Mouse (Mus musculus) v-Abl transformed pro-B cells (cell line): ENCODE measurements at regions not wholly inside any gene's neighbourhood (a gene's known extent, or its start where the extent isn't known, plus 50 kb on each side); places are given as distances from the start of the nearest gene placed in this dataset.
"Not testable (repeated sequence)": the region's sequence is repeated elsewhere in the genome, so short reads cannot be mapped to it uniquely, and the experiment has no call there.

ENCODE experiments used
- in situ Hi-C, 2 experiments: fragments of 400-800 bp; cut with MboI; formaldehyde crosslinking; loops; one replicate each; pipeline ENCODE4 v1.15.1; 2025; ENCODE audit not compliant: unreplicated experiment in 2 of 2

DNA sequence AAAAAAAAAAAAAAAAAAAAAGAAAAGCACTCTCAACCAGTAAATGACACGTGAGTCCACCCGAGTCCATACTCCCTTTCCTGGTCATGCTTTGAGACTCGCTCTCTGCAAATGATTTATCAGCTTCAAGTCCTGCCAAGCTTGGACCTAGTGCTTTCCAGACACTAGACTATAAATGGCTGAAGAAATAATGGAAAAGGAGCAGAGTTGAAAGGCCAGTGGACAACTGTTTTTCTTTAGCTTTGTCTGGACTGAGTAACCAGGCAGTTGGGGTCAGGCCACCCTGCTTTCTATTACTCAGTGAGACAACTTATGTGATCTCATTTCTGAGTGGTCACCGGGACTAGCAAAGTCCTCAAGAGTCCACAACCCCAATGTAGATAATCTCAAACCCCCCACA, 112.9 kb downstream of the Kcns3 start:
- in situ Hi-C loops: no loop called here

DNA sequence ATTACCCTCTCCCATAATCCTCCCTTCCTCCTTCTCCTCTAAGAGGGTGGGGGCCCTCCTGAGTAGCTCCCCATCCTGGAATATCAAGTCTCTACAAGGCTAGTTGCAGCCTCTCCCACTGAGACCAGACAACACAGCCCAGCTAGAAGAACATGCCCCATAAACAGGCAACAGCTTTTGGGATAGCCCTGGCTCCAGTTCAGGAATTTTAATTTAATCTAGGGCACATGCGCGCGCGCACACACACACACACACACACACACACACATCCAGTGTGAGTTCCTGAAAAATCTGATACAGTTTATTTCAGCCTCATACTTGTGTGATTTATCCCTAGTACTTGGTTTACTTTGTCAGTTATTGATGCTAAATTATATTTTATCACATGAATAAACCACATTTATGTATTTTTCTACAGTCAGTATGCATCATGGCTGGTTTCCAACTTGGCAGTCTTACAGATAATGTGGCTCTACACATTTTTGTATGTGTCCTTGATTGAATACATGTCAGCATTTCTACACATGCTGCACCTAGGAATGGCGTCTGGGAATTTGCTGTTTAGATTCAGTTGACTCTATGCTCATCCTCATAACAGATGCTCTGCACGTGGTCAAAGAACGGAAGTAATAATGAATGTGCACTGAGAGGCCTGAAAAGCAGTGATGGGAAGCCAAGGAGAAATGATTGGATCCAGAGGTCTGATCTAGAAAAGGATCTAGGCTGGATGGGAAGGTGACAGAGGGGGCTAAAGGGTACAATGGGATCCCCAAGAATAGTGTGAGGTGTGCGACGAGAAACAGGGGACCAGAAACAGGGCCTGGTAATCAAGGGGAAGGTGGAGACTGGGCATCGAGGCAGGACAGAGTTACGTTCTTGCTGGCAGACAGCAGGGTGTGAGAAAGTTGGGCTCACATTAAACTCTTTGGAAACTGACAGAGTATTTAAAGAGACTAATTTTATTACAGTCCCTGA, 130.0 kb downstream of the Kcns3 start:
- in situ Hi-C loops: no loop called here

DNA sequence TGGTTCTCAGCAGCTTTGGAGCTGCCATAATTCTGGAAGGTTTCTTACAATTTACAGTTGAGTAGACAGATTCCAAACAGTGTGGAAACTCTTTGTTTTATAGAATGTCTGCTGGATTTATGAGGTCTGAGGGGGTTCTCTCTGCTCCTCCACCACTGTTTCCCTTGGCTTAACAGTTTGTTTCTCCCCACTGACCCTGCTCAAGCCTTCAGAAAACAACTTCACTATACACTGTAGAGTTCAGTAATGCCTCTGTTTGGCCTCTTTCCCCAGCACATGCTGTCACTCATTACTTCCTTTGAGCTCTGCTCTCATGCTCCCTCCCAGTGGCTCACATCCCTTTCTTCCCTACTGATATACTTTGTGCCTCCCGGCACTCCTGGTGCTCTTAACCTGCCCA, 139.7 kb downstream of the Kcns3 start:
- in situ Hi-C loops: no loop called here

DNA sequence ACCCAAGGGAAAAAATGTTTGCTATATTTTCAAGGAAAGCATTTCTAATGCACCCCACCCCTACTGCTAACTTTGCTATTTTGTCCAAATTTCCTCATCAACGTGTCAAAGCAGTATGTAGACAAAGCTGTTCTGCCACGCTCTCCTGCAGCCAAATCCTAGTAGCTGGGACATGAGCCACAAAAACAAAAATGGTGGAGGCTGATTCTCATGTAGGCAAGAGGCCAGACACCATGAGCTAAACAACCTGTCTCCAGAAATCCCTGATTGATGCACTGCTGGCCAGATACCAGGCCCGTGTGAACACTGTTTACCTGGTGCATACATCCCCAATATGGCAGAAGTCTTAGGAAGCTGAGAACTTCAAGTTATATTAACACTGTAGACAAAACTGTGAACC, 166.6 kb downstream of the Kcns3 start:
- in situ Hi-C loops: no loop called here

DNA sequence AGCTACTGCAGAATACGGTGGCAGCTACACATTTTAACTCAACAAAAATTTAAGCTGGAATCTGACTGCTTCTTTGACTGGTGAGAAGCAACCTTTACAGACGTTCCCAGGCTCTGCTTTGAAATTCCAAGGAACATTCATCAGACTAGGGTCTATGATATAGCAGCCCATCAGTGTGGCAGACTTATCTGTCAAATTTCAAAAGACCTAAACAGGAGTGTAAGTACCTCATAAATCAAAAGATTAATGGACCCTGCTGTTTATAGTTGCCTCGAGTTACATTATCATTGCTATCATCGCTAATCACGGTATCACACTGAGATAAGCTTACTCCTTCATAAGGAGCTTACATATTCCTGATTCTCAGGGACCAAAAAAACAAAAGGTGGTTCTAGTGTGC, 201.7 kb downstream of the Kcns3 start:
- in situ Hi-C loops: no loop called here

DNA sequence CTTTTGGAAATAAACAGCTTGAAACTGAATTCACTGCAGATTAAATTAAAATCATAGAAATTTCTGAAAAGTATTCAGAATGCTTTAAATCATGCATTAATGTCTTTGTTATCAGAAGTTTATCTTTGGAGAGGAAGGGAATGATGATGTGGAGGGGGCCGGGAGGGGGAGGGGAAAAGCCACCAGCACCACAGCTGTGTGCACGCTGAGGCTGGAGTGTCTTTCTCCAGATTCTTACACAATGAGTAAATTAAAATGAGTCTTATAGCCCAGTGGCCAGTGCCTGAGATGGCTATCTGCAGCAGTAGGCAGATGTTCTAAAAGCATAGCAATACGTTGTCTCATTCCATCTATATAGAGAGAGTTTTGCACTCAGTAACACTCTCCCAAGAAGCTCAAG, 209.8 kb downstream of the Kcns3 start:
- in situ Hi-C loops: no loop called here

DNA sequence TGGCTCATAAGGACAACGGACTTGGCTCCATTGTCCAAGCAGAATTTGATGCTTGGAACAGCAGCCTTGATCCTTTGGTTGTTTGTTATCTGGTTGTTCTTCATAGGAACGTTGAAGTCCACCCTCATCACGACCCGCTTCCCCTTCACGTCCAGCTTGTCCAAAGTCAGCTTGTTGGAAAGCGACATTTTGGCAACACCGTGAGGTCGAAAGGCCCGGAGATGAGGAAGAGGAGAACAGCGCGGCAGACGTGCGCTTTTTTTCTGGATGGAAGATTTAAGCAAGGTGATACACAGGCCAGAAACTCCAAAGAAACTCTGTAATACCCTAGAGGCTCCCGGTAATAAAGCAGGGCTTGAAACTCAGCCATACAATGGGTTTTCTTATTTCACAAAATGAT, 250.8 kb downstream of the Kcns3 start:
- in situ Hi-C loops: not testable (repeated sequence)

DNA sequence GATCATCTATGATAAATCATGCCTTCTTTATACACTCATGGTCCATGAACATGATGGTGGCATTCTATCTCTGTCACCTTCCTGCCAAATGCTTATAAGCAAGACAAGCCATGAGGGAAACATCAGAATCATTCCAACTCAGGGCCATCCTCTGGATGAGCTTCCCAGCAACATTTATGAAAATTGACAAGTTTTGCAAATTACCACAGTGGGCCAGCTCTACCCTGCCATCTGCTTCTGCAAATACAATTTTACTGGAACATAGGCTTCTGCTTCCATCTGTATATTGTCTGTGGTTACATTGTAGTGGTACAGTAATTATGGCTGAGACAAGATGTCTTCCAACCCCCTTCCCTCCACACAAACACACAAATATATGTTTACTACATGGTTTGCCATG, 272.1 kb downstream of the Kcns3 start:
- in situ Hi-C loops: no loop called here

DNA sequence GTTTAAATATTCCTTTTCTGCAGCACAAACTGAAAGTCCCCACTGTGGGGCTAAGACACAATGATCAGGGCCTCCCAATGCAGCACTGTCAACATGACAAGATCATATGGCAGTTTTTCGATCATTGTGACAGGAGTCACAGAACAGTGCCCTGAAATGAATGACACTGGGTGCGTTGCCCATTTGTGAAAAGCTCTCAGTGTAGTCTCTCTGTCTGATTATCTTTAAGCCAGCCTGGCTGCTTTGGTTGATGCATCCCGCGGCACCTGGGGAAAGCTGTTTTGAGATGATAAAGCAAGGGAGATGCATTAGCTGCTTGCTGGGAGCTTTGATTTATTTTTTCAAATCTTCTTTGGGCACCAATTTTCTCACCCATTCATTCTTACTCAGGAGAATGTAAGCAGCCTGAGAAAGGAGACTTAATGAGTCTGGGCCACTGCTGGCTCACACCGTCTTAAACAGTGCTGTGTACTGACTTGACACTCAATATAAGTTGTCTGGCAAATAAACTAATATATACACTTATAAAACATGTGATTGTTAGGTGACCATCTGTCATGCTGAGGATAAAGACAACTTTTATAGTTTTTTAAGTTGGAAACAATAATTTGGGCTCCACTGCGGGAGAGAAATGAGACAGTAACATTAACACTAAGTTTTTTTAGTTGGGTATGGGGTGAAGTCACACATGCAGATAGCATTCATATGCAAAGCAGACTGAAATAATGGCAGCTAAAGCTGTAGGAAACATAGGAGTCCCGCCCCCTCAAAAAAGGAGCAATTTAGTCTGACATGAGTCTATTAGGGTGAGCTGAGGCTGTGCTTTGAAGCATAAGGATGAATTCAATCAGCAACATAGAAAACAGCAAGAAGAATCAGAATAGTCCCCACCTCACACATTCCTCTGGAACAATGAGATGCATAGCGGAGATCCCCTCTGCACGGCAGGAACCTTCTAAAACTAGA, 276.0 kb downstream of the Kcns3 start:
- in situ Hi-C loops: no loop called here

DNA sequence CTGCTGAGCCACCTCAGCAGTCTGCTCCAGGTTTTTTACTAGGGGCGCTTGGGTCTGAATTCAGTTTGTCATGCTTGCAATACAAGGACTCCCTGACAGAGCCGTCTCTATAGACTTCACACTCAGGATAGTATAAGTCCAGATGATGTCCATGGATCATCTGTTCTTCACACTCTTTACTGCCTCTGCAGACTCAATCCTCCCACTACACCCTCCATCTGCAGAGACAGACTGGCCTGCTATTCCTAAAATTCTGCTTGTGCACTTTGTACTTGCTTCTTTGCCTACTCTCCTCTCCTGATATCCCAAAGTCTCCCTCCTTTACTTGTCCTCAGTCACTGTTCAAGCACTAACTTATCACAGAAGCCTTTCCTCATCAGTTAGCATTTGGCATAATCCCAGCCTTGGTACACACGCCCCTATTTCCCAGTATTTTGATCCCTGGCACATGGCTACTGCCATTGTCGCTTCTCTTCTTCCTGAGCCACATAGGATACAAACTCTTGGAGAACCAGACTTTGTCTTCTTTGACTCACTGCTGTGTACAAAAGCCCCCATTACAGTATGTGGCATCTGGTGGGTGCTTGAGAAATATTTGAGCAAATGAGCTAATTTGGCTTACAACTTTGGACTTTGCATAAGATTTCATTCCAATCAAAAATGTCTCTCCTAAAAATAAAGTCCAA, 277.0 kb downstream of the Kcns3 start:
- in situ Hi-C loops: no loop called here

DNA sequence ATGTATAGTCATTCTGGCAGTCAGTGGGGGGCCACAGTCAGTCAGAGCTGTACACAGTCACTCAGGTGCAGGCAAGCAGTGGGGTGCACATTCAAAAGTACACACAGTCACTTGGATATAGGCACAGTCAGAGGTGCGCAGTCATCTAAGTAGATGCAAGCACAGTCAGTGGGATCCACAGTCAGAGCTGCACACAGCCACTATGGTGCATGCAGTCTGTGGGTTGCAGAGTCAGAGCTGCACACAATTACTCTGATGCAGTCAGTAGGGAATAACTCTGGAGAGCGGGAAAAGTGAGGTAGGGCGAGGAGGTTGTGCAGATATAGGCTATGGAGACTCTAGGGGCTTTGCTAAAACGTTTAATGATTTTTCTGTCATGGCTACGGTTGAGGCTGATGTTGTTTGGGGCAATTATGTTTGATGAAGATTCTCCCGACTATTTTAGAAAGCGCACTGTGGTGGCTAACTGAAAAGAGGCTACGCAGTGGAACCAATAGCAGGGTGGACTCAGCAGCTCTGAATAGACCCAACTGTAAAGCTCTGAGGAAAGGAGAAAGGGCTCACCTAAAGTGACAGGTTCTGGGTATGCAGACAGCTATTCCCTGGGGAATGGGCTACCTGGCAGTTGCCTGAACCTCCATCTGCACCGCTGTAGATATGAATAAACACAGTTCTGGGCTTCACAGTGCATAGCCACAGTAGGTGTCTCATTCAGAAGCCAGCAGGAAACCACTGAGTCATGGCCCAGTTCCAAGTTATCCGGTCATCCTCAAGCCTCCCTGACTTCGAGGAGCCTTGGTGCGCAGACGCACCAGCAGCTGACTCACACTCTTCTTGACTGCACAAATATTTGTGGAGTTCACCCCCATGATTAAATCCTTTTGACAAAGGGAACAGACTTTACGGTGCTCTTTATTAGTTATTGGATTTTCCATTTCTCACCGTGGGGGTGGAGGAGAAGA, 282.9 kb downstream of the Kcns3 start:
- in situ Hi-C loops: no loop called here

DNA sequence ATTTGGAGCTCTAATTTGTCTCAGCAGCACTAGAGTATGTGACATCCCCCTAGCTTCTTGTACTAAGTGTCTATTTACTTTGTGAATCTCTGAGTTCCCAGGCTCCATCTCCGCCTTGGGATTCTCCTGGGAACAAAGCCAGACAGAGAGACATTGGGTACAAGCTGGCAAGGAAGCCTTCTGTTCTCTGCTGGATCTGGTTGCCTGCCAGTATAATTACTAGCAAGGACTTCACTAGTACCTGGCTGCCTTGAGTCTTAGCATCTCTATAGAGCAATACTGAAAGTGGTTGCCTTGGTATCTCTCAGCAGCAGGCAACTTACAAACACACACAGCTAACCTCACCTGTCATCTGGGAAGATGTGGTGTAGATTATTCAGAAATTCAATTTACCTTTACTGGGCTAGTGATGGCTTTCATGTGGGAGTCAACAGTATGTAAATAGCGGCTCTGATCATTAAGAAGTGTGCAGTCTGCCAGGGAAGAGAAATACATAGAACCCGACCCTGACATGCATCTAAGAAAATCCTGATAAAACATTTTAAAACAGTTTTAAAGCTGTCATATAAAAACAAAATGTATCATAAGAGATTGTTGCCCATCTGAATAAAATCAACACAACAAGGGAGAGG, 283.8 kb downstream of the Kcns3 start:
- in situ Hi-C loops: no loop called here

DNA sequence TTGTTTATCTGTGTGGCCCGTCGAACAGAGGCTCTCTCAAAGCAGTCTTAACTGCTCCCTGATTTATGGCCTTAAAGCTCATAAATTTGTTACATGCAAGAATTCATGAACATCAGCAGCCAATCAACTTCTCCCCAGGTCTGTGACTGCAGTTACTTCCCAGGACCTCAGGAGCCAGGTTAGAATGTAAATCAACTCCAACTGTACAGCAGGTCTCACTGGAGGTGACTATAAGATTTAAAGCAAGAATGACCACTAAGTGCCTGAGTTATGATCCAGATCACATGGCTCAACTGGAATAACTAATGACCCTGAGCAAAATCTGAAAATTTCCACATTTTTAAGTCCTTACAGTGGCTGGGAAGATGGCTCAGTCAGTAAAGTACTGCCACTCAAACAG, 285.6 kb downstream of the Kcns3 start:
- in situ Hi-C loops: no loop called here

DNA sequence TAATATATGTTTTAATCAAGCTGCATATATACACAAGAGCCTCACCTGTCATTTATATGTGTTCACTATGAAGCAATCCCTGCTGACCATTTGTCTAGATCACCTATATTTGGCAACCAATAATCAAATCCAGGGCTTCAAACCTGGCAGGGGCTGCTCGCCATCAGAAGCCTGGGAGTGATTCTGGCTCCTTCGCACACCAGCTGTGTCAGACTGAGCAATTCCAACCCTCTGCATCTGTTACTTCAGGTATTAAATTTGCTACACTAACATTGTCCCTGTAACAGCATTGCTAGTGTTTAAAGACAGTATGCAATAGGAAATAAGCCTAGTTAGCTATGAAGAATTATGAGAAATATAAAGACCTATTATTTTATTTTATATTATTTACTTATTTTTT, 330.5 kb downstream of the Kcns3 start:
- in situ Hi-C loops: loop anchor here in 1 of 2 experiments (25.0 kb wide), 1 partner anchor 517 kb away; no protein-coding TSS in a partner anchor

DNA sequence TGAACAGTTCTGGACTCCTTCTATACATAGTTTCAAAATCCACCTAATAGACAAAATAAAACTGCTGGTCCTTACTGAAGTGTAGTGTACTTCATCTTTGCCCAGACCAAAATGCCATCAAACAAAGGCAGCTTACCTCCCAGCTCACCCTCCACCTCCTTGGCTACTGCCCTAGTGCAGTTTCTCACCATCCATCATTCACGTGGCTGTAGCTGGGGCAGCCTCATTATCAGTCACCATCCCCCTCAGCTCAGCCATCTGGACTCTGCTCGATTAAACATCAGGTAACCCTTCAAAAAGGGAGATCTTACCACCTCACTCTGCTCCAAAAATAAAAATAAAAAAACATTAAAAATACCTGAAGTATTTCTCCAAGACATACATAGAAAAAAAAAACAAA, 332.8 kb downstream of the Kcns3 start:
- in situ Hi-C loops: loop anchor here in 1 of 2 experiments (25.0 kb wide), 1 partner anchor 519 kb away; no protein-coding TSS in a partner anchor

DNA sequence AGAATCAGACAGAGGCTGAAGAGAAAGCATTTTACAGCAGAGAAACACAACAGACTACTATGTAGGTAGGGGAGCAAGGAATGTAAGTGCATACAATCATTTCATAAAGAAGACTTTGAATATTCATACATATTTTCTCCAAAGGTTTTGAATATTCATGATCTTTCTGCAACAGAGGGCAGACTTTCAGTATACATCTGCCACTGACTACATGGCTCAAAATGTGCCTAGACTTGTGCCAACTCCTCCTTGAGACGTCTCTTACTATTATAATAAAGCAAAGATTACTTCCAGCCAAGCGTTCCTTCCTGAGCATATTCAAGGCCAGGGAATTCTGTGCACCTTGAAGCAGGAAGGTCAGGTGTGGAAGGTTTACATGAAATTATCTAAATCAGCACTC, 333.3 kb downstream of the Kcns3 start:
- in situ Hi-C loops: loop anchor here in 1 of 2 experiments (25.0 kb wide), 1 partner anchor 520 kb away; no protein-coding TSS in a partner anchor

DNA sequence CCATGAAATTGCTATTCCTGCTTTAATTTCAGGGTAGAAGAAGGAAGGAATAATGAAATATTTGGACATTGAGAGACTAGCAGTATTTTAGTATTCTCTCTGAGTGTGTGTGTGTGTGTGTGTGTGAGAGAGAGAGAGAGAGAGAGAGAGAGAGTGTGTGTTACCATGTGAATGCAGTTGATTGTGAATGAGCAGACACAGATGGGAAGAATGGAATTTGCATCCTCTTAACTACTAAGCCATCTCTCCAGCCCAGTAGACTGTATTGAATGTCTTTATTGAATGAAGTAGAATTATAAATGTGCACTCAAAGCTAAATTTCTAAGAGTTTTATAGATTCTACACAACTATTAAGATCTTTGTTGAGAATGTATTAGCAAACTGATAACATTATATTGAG, 340.3 kb downstream of the Kcns3 start:
- in situ Hi-C loops: loop anchor here in 1 of 2 experiments (25.0 kb wide), 1 partner anchor 527 kb away; no protein-coding TSS in a partner anchor

DNA sequence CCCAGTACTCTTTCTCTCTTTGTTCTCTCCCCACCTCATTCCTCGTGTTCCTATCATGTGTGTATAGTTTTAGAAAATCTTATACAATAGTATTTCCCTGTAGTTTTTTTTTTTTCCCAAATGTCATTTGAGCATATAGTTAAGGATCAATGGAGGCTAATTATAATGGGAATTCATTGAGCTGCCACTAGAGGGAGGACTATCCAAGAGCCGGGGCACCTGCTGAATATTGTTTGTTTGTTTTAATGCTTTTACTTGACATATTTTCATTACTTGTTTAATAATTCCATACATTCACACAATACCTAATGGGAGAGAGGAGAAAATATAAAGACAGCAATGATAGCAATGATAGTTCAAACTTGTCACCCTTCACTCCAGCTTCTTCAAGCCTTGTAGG, 346.4 kb downstream of the Kcns3 start:
- in situ Hi-C loops: loop anchor here in 1 of 2 experiments (25.0 kb wide), 1 partner anchor 533 kb away; no protein-coding TSS in a partner anchor
